Mouse (Mus musculus): ENCODE results near the gene Pnpla1. TPM values are rescaled to one million over a fixed set of nuclear protein-coding genes. Genes with fewer than 3 reads are reported as not detected.

Gene Pnpla1
- polyA plus RNA-seq, 1 experiment from 2014 or later = not detected

GRCm38 (mm10) chr17:28896095-28896780 lies 38.0 kb downstream of the Pnpla1 start:
- Histone ChIP-seq H3K4me1 (peaks cover 10% of the 10 kb centered on the region), H3K4me2 (replicated peaks) (no peak overlapping the region), H3K36me3 (no peaks in the 10 kb centered on the region), H3K9ac (no peak overlapping the region), H3K9me3 (replicated peaks) (no peaks in the 10 kb centered on the region), H3K27me3 (no peaks in the 10 kb centered on the region), H3K4me3 (no peak overlapping the region), H3K27ac (no peak overlapping the region)
- WGBS = 94% methylated on average over 11 of the region's 11 CpGs
- no peak for ATAC-seq (ENCODE audit: low FRiP score)

- H3K9ac ChIP-seq = no peak overlapping the region
- no peaks in the 10 kb centered on the region for H3K36me3 ChIP-seq
- no peak overlapping the region for H3K27ac ChIP-seq
- H3K9me3 ChIP-seq (replicated peaks) = no peaks in the 10 kb centered on the region
- H3K4me1 ChIP-seq = peaks cover 10% of the 10 kb centered on the region
- WGBS = 79% methylated on average over 5 of the region's 5 CpGs
- H3K4me3 ChIP-seq = no peak overlapping the region
- no peak overlapping the region for H3K4me2 ChIP-seq (replicated peaks)
- H3K27me3 ChIP-seq = no peaks in the 10 kb centered on the region
- no peak for ATAC-seq (ENCODE audit: low FRiP score)
Measured at GRCm38 (mm10) chr17:28897817-28898216, 39.6 kb downstream of the Pnpla1 start.

- no peak overlapping the region for H3K9ac ChIP-seq
- peaks cover 10% of the 10 kb centered on the region for H3K4me1 ChIP-seq
- H3K9me3 ChIP-seq (replicated peaks) = no peaks in the 10 kb centered on the region
- no peak overlapping the region for H3K4me3 ChIP-seq
- H3K27ac ChIP-seq = no peak overlapping the region
- no peaks in the 10 kb centered on the region for H3K36me3 ChIP-seq
- no peaks in the 10 kb centered on the region for H3K27me3 ChIP-seq
- H3K4me2 ChIP-seq (replicated peaks) = no peak overlapping the region
- no peak for ATAC-seq (ENCODE audit: low FRiP score)
- 69% methylated on average over 5 of the region's 5 CpGs for WGBS
Measured at GRCm38 (mm10) chr17:28898249-28898648, 40.0 kb downstream of the Pnpla1 start.

GRCm38 (mm10) chr17:28899427-28899826 lies 41.2 kb downstream of the Pnpla1 start:
- no peak overlapping the region for H3K4me2 ChIP-seq (replicated peaks)
- no peaks in the 10 kb centered on the region for H3K9me3 ChIP-seq (replicated peaks)
- H3K9ac ChIP-seq = no peak overlapping the region
- ATAC-seq (ENCODE audit: low FRiP score) = no peak
- H3K4me3 ChIP-seq = no peak overlapping the region
- WGBS = 80% methylated on average over 19 of the region's 19 CpGs
- no peaks in the 10 kb centered on the region for H3K36me3 ChIP-seq
- no peaks in the 10 kb centered on the region for H3K27me3 ChIP-seq
- H3K4me1 ChIP-seq = peaks cover 10% of the 10 kb centered on the region
- H3K27ac ChIP-seq = no peak overlapping the region

GRCm38 (mm10) chr17:28901559-28901958 lies 43.3 kb downstream of the Pnpla1 start:
- Histone ChIP-seq H3K9ac (no peak overlapping the region), H3K4me2 (replicated peaks) (no peak overlapping the region), H3K27ac (no peak overlapping the region), H3K4me3 (no peak overlapping the region), H3K36me3 (no peaks in the 10 kb centered on the region), H3K4me1 (peaks cover 18% of the 10 kb centered on the region), H3K9me3 (replicated peaks) (no peaks in the 10 kb centered on the region), H3K27me3 (no peaks in the 10 kb centered on the region)
- ATAC-seq (ENCODE audit: low FRiP score) = no peak
- 75% methylated on average over 4 of the region's 4 CpGs for WGBS

GRCm38 (mm10) chr17:28904546-28905376 lies 46.5 kb downstream of the Pnpla1 start:
- Histone ChIP-seq H3K9ac (no peak overlapping the region), H3K27me3 (peaks cover 17% of the 10 kb centered on the region), H3K9me3 (replicated peaks) (no peaks in the 10 kb centered on the region), H3K4me2 (replicated peaks) (no peak overlapping the region), H3K36me3 (no peaks in the 10 kb centered on the region), H3K27ac (peak overlapping the region; percentile 31), H3K4me3 (no peak overlapping the region), H3K4me1 (peaks cover 15% of the 10 kb centered on the region)
- peak; percentile 63 for ATAC-seq (ENCODE audit: low FRiP score)
- 30% methylated on average over 23 of the region's 23 CpGs for WGBS

- 64% methylated on average over 13 of the region's 13 CpGs for WGBS
- Histone ChIP-seq H3K27ac (peak overlapping the region; percentile 31), H3K27me3 (peaks cover 23% of the 10 kb centered on the region), H3K36me3 (no peaks in the 10 kb centered on the region), H3K4me2 (replicated peaks) (no peak overlapping the region), H3K9me3 (replicated peaks) (no peaks in the 10 kb centered on the region), H3K9ac (no peak overlapping the region), H3K4me1 (peaks cover 15% of the 10 kb centered on the region), H3K4me3 (no peak overlapping the region)
- ATAC-seq (ENCODE audit: low FRiP score) = no peak
Measured at GRCm38 (mm10) chr17:28905377-28905916, 47.2 kb downstream of the Pnpla1 start.

- H3K4me3 ChIP-seq = no peak overlapping the region
- H3K27ac ChIP-seq = no peak overlapping the region
- H3K36me3 ChIP-seq = no peaks in the 10 kb centered on the region
- H3K4me1 ChIP-seq = peaks cover 15% of the 10 kb centered on the region
- H3K9ac ChIP-seq = no peak overlapping the region
- H3K27me3 ChIP-seq = peaks cover 25% of the 10 kb centered on the region
- ATAC-seq (ENCODE audit: low FRiP score) = no peak
- no peaks in the 10 kb centered on the region for H3K9me3 ChIP-seq (replicated peaks)
- no peak overlapping the region for H3K4me2 ChIP-seq (replicated peaks)
- WGBS = 87% methylated on average over 6 of the region's 7 CpGs
Measured at GRCm38 (mm10) chr17:28907959-28908358, 49.7 kb downstream of the Pnpla1 start.

- H3K4me2 ChIP-seq (replicated peaks) = peak overlapping the region; percentile 46
- peaks cover 15% of the 10 kb centered on the region for H3K4me1 ChIP-seq
- no peak for ATAC-seq (ENCODE audit: low FRiP score)
- peaks cover 25% of the 10 kb centered on the region for H3K27me3 ChIP-seq
- H3K9ac ChIP-seq = peak overlapping the region; percentile 13; the same call in 1 of the 2 replicates
- no peak overlapping the region for H3K27ac ChIP-seq
- peak overlapping the region; percentile 15 for H3K4me3 ChIP-seq
- WGBS = 6% methylated on average over 29 of the region's 29 CpGs
- no peaks in the 10 kb centered on the region for H3K36me3 ChIP-seq
- no peaks in the 10 kb centered on the region for H3K9me3 ChIP-seq (replicated peaks)
Measured at GRCm38 (mm10) chr17:28909252-28909941, 51.2 kb downstream of the Pnpla1 start.

GRCm38 (mm10) chr17:28910139-28910538 lies 51.9 kb downstream of the Pnpla1 start:
- no peaks in the 10 kb centered on the region for H3K36me3 ChIP-seq
- H3K27ac ChIP-seq = no peak overlapping the region
- H3K4me2 ChIP-seq (replicated peaks) = no peak overlapping the region
- WGBS = 27% methylated on average over 7 of the region's 7 CpGs
- H3K27me3 ChIP-seq = peaks cover 25% of the 10 kb centered on the region
- H3K4me3 ChIP-seq = 0 out of 2 replicates have a peak overlapping the region, but pooled peaks have one; percentile 15
- peaks cover 8% of the 10 kb centered on the region for H3K4me1 ChIP-seq
- no peaks in the 10 kb centered on the region for H3K9me3 ChIP-seq (replicated peaks)
- ATAC-seq (ENCODE audit: low FRiP score) = no peak
- H3K9ac ChIP-seq = peak overlapping the region; percentile 13; the same call in 1 of the 2 replicates

- Histone ChIP-seq H3K36me3 (no peaks in the 10 kb centered on the region), H3K9me3 (replicated peaks) (no peaks in the 10 kb centered on the region), H3K4me1 (peaks cover 7% of the 10 kb centered on the region; the same call in 1 of the 2 replicates), H3K27ac (no peak overlapping the region), H3K4me2 (replicated peaks) (no peak overlapping the region), H3K4me3 (no peak overlapping the region), H3K27me3 (peaks cover 24% of the 10 kb centered on the region), H3K9ac (no peak overlapping the region)
- no peak for ATAC-seq (ENCODE audit: low FRiP score)
- 80% methylated on average over 5 of the region's 5 CpGs for WGBS
Measured at GRCm38 (mm10) chr17:28913200-28913599, 55.0 kb downstream of the Pnpla1 start.

- Histone ChIP-seq H3K4me2 (replicated peaks) (no peak overlapping the region), H3K9me3 (replicated peaks) (no peaks in the 10 kb centered on the region), H3K4me1 (peaks cover 7% of the 10 kb centered on the region; the same call in 1 of the 2 replicates), H3K36me3 (no peaks in the 10 kb centered on the region), H3K4me3 (no peak overlapping the region), H3K27me3 (peaks cover 17% of the 10 kb centered on the region), H3K27ac (no peak overlapping the region), H3K9ac (no peak overlapping the region)
- no peak for ATAC-seq (ENCODE audit: low FRiP score)
- WGBS = 93% methylated on average over 6 of the region's 6 CpGs
Measured at GRCm38 (mm10) chr17:28913940-28914339, 55.7 kb downstream of the Pnpla1 start.

All from hindbrain, embryonic 12.5 days (tissue).